In genomic region chr2:153084261-153084976, GRCm38 (mm10) we compare ENCODE assay signal across 11 mouse cellular contexts. TPM values are rescaled to one million over a fixed set of nuclear protein-coding genes. Genes with fewer than 3 reads are reported as not detected.
A peak's percentile ranks its signal among the peaks of the same experiment; 100 is the strongest.
DNase-seq lines count a peak whose midpoint lies in the region; ATAC-seq and TF ChIP-seq lines count a peak whose summit lies in the region.
"Had no signal": no experiment of that assay in that cellular context is flagged by ENCODE, and none has a peak within 500 bp of the region (broad histone marks: within the 10 kb centered on the region; RNA-seq: fewer than 3 reads in every experiment).

No protein-coding gene starts in this region.

- H3K4me3 ChIP-seq in kidney, postnatal 0 days (replicated peaks; ENCODE audit: low read depth, low read length) = no peak overlapping the region
- no peak overlapping the region for H3K4me3 ChIP-seq in kidney, embryonic 14.5 days (ENCODE audit: low read length)
- no peak overlapping the region for H3K4me3 ChIP-seq in heart, postnatal 0 days (ENCODE audit: low read depth, low read length)
- H3K4me3 ChIP-seq: forebrain, embryonic 15.5 days; hindbrain, embryonic 15.5 days; myocyte had no signal

- no peak overlapping the region for H3K4me2 ChIP-seq in kidney, postnatal 0 days (ENCODE audit: low read length)
- no peak overlapping the region for H3K4me2 ChIP-seq in kidney, embryonic 14.5 days (replicated peaks; ENCODE audit: low read depth, low read length)
- no peak overlapping the region for H3K4me2 ChIP-seq in heart, postnatal 0 days (ENCODE audit: low read depth, low read length)
- H3K4me2 ChIP-seq: forebrain, embryonic 15.5 days; hindbrain, embryonic 15.5 days had no signal

- no peaks in the 10 kb centered on the region for H3K27me3 ChIP-seq in kidney, postnatal 0 days (ENCODE audit: insufficient read depth, low read length)
- no peaks in the 10 kb centered on the region for H3K27me3 ChIP-seq in kidney, embryonic 14.5 days (ENCODE audit: control insufficient read depth, insufficient read depth, low read length)
- no peaks in the 10 kb centered on the region for H3K27me3 ChIP-seq in heart, postnatal 0 days (ENCODE audit: control insufficient read depth, insufficient read depth, low read length)
- H3K27me3 ChIP-seq: forebrain, embryonic 15.5 days; hindbrain, embryonic 15.5 days had no signal

- no peaks in the 10 kb centered on the region for H3K36me3 ChIP-seq in kidney, postnatal 0 days (ENCODE audit: insufficient read depth, low read length)
- H3K36me3 ChIP-seq in kidney, embryonic 14.5 days (ENCODE audit: control insufficient read depth, insufficient read depth, low read length) = no peaks in the 10 kb centered on the region
- no peaks in the 10 kb centered on the region for H3K36me3 ChIP-seq in heart, postnatal 0 days (replicated peaks; ENCODE audit: control insufficient read depth, insufficient read depth, low read length)
- H3K36me3 ChIP-seq: forebrain, embryonic 15.5 days; hindbrain, embryonic 15.5 days had no signal

- no peak for TF ChIP-seq EP300 in heart, postnatal 0 days (IDR thresholded peaks at IDR 0.05; ENCODE audit: low read depth)

- no peak for ATAC-seq in kidney, postnatal 0 days (replicated peaks; ENCODE audit: low FRiP score, low read depth)
- no peak for ATAC-seq in kidney, embryonic 14.5 days (ENCODE audit: low FRiP score, low TSS enrichment)
- no peak for ATAC-seq in heart, postnatal 0 days (ENCODE audit: insufficient read depth, low read depth)
- ATAC-seq in megakaryocyte-erythroid progenitor cell, adult 5-6 weeks (replicated peaks; ENCODE audit: low FRiP score, low TSS enrichment, poor library complexity, severe bottlenecking) = no peak
- ATAC-seq: forebrain, embryonic 15.5 days had no signal

- 51% methylated on average over 7 of the region's 7 CpGs for WGBS in kidney, postnatal 0 days
- WGBS in kidney, embryonic 14.5 days = 70% methylated on average over 7 of the region's 7 CpGs
- 40% methylated on average over 7 of the region's 7 CpGs for WGBS in heart, postnatal 0 days

- no peaks in the 10 kb centered on the region for H3K9me3 ChIP-seq in kidney, postnatal 0 days (replicated peaks; ENCODE audit: low read length)
- no peaks in the 10 kb centered on the region for H3K9me3 ChIP-seq in kidney, embryonic 14.5 days (ENCODE audit: control insufficient read depth, low read length)
- H3K9me3 ChIP-seq in heart, postnatal 0 days (replicated peaks; ENCODE audit: control insufficient read depth, low read length) = no peaks in the 10 kb centered on the region
- H3K9me3 ChIP-seq: forebrain, embryonic 15.5 days; hindbrain, embryonic 15.5 days had no signal

- no peak overlapping the region for H3K27ac ChIP-seq in kidney, postnatal 0 days
- H3K27ac ChIP-seq in kidney, embryonic 14.5 days (ENCODE audit: low read depth, low read length) = no peak overlapping the region
- peak overlapping the region; percentile 38; the same call in 1 of the 2 replicates for H3K27ac ChIP-seq in heart, postnatal 0 days (ENCODE audit: low read depth)
- H3K27ac ChIP-seq: forebrain, embryonic 15.5 days; hindbrain, embryonic 15.5 days had no signal

- no peak overlapping the region for H3K9ac ChIP-seq in kidney, postnatal 0 days (ENCODE audit: low read depth, low read length)
- H3K9ac ChIP-seq in kidney, embryonic 14.5 days (ENCODE audit: low read depth, low read length) = no peak overlapping the region
- H3K9ac ChIP-seq in heart, postnatal 0 days (replicated peaks; ENCODE audit: low read depth, low read length) = no peak overlapping the region
- H3K9ac ChIP-seq: forebrain, embryonic 15.5 days; hindbrain, embryonic 15.5 days had no signal

- peak; percentile 38; the same call in 1 of the 2 replicates for TF ChIP-seq CTCF in kidney, postnatal 0 days (IDR thresholded peaks at IDR 0.05; ENCODE audit: low read depth)
- peak; percentile 29 for TF ChIP-seq CTCF in heart, postnatal 0 days (IDR thresholded peaks at IDR 0.05; ENCODE audit: low read depth)

- DNase-seq in kidney, postnatal 0 days (ENCODE audit: low spot score) = peak; percentile 35
- DNase-seq in ZHBTc4 (ENCODE audit: low read depth, low spot score) = peak; percentile 63
- no peak for DNase-seq in heart, postnatal 0 days (ENCODE audit: low spot score)
- peak; percentile 66 to 70 for DNase-seq in monocyte, adult 2 months (ENCODE audit: low read depth in 1 of 2, low spot score in 2 of 2)
- no peak for DNase-seq in neural tube, embryonic 10.5 days (ENCODE audit: extremely low spot score, low spot score)
- DNase-seq: cerebellum, postnatal 36 days had no signal

- no peaks in the 10 kb centered on the region for H3K4me1 ChIP-seq in kidney, postnatal 0 days (replicated peaks; ENCODE audit: insufficient read depth, low read length)
- no peaks in the 10 kb centered on the region for H3K4me1 ChIP-seq in kidney, embryonic 14.5 days (ENCODE audit: control insufficient read depth, insufficient read depth, low read length)
- H3K4me1 ChIP-seq in heart, postnatal 0 days (ENCODE audit: control insufficient read depth, insufficient read depth) = no peaks in the 10 kb centered on the region
- H3K4me1 ChIP-seq: forebrain, embryonic 15.5 days; hindbrain, embryonic 15.5 days had no signal

RNA-seq across cellular contexts. Expression of gene Ccm2l, which starts 18.7 kb away (rescaled TPM):
- polyA plus RNA-seq in kidney, postnatal 0 days (2015; fragmentation: Nextera tagmentation; extraction: Ambion mirVana) = 3.4 TPM in 2 replicates
- polyA plus RNA-seq in kidney, embryonic 14.5 days (2014; fragmentation: Nextera tagmentation; extraction: Ambion mirVana) = 4.2 and 4.4 TPM in 2 replicates
- total RNA-seq in heart, postnatal 0 days (2014; rRNA removed; ENCODE audit: low replicate concordance) = 21.0 and 32.4 TPM in 2 replicates
- polyA plus RNA-seq in heart, postnatal 0 days (2015; fragmentation: Nextera tagmentation; extraction: Ambion mirVana) = 3.5 and 4.3 TPM in 2 replicates
- not detected in 2 replicates for total RNA-seq in megakaryocyte-erythroid progenitor cell, adult 5-6 weeks (2014; fragmentation: Nextera tagmentation)
- total RNA-seq in megakaryocyte-erythroid progenitor cell, adult 5-6 weeks (2017) = not detected in 2 replicates
- polyA plus RNA-seq: myocyte had no signal

RNA-seq across cellular contexts. Expression of gene Hck, which starts 23.8 kb away (rescaled TPM):
- polyA plus RNA-seq in kidney, postnatal 0 days (2015; fragmentation: Nextera tagmentation; extraction: Ambion mirVana) = 3.6 and 4.3 TPM in 2 replicates
- 3.9 and 4.8 TPM in 2 replicates for polyA plus RNA-seq in kidney, embryonic 14.5 days (2014; fragmentation: Nextera tagmentation; extraction: Ambion mirVana)
- 3.8 and 6.4 TPM in 2 replicates for total RNA-seq in heart, postnatal 0 days (2014; rRNA removed; ENCODE audit: low replicate concordance)
- polyA plus RNA-seq in heart, postnatal 0 days (2015; fragmentation: Nextera tagmentation; extraction: Ambion mirVana) = 1.5 and 1.7 TPM in 2 replicates
- 2.2 TPM in 1 of 2 replicates, not detected in the other for total RNA-seq in megakaryocyte-erythroid progenitor cell, adult 5-6 weeks (2014; fragmentation: Nextera tagmentation)
- 0.23 and 3.3 TPM in 2 replicates for total RNA-seq in megakaryocyte-erythroid progenitor cell, adult 5-6 weeks (2017)

RNA-seq across cellular contexts. Expression of gene Xkr7, which starts 52.8 kb away (rescaled TPM):
- not detected in 2 replicates for polyA plus RNA-seq in kidney, postnatal 0 days (2015; fragmentation: Nextera tagmentation; extraction: Ambion mirVana)
- polyA plus RNA-seq in kidney, embryonic 14.5 days (2014; fragmentation: Nextera tagmentation; extraction: Ambion mirVana) = not detected in 2 replicates
- total RNA-seq in heart, postnatal 0 days (2014; rRNA removed; ENCODE audit: low replicate concordance) = not detected in 2 replicates
- polyA plus RNA-seq in heart, postnatal 0 days (2015; fragmentation: Nextera tagmentation; extraction: Ambion mirVana) = not detected in 2 replicates
- total RNA-seq in megakaryocyte-erythroid progenitor cell, adult 5-6 weeks (2014; fragmentation: Nextera tagmentation) = not detected in 2 replicates
- total RNA-seq in megakaryocyte-erythroid progenitor cell, adult 5-6 weeks (2017) = not detected in 2 replicates
- polyA plus RNA-seq: myocyte had no signal

Comparison
In these comparisons a context has a peak if more than half of its experiments do, and no peak if none do; other contexts are left out.
1. DNase-seq: peak in kidney, postnatal 0 days (single experiment), ZHBTc4 (single experiment) and monocyte, adult 2 months (2 of 2); none in heart, postnatal 0 days (single experiment) and neural tube, embryonic 10.5 days (single experiment).